Mouse (Mus musculus) lung, postnatal 14 days (tissue): ENCODE data around the gene Mvp.

Source experiments
- DNase-seq: peaks from one replicate; pipeline ENCODE4 v3.0.0; 2021

Mvp gene

GRCm38 (mm10) chr7:127019306-127019960 lies 5.0 kb upstream of the Mvp start:
- no peak for DNase-seq

GRCm38 (mm10) chr7:127018416-127019305 lies 4.2 kb upstream of the Mvp start:
- no peak for DNase-seq

DNA sequence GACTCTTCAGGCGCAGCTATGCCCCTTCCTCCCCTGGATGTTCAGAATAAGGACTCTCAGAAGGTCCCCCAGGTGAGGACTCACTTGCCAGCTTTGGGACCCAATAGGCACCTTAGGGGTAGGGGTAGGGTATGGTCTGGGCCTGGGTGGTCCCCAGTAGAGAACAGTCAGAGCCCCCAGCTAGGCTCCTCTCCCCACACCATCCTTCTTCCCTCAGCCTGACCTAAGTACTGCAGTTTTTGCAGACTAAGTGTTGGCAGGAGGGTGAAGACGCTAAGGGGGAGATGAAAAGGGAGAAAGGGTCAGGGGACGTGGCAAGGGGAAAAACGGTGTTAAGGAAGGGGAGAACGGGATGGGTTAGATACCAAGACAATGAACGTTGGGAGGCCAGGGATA lies 3.5 kb upstream of the Mvp start:
- no peak for DNase-seq

- DNase-seq, result peak; percentile 98
Observed at GRCm38 (mm10) chr7:127016971-127017949, 2.8 kb upstream of the Mvp start, which contains the start of gene Pagr1a. TSS of gene Pagr1a (minus strand) at chr7:127017352.

DNA sequence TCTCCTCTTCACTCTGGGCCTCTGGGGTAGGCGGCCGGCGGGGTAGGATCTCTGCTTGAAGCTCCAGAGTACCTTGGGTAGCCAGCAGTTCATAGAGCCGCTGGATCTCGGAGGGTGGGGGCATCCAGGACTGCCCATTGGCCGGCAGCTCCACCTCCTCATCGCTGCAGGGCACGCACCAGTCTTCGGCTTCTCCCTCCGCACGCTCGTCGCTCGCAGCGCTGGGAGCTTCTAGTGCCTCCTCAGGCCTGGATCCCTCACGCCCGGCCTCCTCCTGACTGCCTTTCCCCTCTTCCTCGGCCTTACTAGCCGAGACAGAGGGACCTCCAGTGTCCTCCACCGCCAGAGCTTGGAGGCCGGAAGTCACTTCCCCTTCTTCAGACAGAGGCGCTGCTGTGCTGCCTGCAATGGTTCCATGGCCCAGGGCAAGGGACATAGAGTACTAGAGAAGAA lies 2.1 kb upstream of the Mvp start:
- DNase-seq, result no peak

GRCm38 (mm10) chr7:127016481-127016485 lies 1.9 kb upstream of the Mvp start, which contains the start of gene Pagr1b:
TSS of gene Pagr1b (minus strand) at chr7:127016484.
- no peak for DNase-seq

- peak; percentile 40 for DNase-seq
Observed at GRCm38 (mm10) chr7:127016081-127016480, 1.7 kb upstream of the Mvp start.

DNA sequence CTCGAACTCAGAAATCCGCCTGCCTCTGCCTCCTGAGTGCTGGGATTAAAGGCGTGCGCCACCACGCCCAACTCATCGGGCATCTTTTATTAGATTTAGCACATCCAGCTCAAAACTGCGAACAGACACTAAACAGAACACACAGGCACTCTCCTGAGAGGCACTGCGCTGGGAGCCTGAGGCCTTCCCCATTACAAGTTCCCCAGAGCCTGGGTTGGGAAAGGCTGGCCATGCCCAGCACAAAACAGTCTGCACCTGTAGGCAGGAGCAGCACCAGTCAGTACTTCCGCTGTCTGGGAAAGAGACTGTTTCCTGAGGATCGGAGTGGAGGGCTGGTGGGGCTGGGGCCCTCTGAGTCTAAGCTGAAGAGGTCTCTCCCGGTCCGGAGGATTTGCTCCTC lies 572 bp upstream of the Mvp start:
- no peak for DNase-seq

- DNase-seq, result no peak
Observed at GRCm38 (mm10) chr7:127013385-127013784, 1.0 kb downstream of the Mvp start.

DNA sequence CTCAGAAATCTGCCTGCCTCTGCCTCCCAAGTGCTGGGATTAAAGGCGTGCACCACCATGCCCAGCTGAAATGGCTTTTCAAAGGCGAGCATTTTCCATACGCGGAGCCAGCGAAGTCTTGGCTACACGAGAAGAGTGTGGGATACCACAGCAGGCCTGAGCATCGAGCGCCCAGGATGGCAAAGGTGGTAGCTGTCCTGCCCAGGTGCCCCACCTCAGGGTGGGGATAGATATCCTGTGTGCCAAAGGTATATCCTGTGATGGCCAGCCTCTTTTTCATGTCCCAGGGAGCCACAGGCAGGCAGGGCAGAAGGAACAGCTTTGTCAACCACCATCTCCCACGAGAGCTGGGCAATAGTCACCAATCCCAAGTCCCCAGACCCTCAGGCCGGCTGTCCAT lies 1.6 kb downstream of the Mvp start:
- DNase-seq, result no peak

DNA sequence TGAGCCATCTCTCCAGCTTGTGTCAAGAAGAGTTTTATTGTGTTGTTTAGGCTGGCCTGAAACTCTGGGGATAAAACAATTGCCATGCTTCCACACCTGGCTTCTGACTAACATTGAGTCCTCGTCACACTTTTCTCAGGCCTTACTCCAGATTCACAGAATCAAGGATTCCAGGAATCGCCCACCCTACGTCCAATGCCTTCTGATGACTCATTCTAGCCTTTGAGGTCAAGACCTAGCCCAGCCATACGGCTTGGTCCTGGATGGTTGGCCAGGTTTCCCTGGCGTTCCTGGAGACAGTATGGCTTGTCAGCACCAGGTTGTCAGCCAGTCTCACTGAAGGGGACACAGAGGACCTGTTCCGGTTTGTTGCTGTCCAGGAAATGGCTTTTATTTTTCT lies 2.0 kb downstream of the Mvp start:
- DNase-seq, result no peak

DNA sequence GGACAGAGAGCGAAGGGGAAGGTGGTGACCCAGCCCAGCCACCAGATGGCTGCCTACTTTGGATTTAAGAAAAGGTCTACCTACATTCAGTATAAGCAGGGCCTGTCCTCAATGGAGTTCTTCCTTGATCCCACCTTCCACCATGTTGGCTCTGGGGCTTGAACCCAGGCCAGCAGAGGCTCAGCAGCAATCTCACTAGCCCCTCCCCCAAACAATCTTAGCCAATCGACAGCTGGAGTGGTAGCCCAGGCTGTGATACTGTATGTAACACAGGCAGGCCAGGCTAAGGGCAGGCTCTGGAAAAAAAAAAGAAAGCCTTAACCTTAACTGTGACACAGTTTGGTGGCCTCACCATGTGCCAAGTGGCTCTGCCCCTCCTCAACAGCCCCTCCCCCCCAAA lies 2.7 kb downstream of the Mvp start:
- no peak for DNase-seq

DNA sequence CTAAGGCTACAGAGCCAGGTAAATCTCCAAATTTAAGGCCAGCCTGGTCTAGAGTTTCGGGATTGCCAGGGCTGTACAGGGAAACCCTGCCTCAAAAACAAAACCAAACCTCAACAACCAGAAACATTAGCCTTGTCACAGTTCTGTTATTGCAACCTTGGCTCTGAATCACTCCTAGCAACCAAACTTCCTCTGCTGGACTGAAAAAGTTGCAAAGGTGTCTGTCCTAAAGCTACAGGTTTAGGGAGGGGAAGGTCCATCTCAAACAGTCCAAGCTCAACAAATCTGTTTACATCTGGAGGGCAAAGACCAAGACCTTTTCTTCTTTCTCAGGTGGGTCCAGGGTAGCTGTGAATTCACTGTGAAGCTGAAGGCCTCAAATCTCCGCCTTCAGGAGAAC lies 3.4 kb downstream of the Mvp start:
- DNase-seq, result no peak

GRCm38 (mm10) chr7:127009307-127010085 lies 4.9 kb downstream of the Mvp start:
- no peak for DNase-seq

DNA sequence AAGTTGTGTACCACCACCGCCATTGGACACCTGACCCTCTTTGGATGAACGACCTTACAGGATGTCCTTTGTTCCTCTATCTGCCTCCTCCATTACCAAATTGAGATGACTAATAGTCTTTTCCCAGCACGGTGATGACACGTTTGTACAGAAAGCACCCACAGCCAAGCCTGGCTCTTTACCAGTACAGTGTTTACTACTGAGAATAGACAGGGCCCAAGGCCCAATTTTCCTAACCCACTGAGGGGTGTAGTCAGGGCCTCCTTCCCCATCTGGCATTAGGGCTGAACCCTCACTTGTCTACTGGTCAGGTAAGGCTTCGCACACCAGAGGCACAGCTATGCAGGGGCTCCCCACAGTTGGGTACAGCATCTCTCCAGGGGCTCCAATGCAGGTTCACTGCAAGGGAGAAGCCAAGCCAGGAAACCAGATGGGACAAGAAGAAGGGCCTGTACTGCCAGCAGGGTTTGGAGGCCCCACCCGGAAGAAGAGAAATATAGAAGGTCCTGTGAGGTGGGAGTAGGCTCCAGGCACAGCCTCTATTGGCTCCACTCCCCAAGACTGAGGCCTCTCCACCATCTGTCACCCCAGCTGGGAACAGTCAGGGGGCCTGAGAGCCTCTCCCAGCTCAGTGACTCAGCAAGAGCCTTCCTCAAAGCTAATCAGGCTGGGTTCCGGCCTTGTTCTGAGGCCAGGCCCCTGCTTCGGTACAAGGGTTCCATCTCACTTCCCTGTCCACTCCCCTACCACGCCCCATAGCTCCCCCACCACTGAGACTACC lies 6.0 kb downstream of the Mvp start:
- peak; percentile 68 for DNase-seq

DNA sequence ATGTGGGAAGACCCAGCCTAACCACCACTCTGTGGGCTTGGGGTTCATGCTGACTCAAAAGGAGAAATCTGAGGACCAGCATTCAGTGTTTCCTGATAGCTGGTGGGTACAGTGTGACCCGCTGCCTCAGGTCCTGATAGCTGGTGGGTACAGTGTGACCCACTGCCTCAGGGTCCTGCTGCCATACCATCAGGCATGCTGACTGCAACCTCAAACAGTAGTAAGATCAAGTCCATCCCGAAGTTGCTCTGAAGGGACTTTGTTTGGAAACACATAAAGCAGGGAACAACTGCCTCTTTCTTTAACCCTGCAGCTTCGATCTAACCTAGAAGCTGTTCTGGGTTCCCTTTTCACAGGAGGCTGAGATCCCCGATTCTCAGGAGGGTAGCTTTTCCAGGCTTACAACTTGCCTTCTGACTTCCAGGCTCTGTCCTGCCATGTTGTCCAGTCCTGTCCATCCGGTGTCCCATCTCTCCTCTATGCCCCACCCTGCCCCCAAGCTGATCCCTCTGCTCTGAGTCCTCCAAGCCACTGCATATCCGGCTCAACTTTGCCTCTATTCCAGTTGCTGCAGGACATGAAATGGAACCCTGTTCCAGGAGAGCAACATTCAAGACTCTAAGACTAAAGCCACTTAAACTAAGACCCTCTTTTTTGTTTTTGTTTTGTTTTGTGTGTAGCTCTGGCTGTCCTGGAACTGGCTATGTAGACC lies 7.0 kb downstream of the Mvp start:
- no peak for DNase-seq

- DNase-seq, result no peak
Observed at GRCm38 (mm10) chr7:127004122-127004875, 10.1 kb downstream of the Mvp start.

DNA sequence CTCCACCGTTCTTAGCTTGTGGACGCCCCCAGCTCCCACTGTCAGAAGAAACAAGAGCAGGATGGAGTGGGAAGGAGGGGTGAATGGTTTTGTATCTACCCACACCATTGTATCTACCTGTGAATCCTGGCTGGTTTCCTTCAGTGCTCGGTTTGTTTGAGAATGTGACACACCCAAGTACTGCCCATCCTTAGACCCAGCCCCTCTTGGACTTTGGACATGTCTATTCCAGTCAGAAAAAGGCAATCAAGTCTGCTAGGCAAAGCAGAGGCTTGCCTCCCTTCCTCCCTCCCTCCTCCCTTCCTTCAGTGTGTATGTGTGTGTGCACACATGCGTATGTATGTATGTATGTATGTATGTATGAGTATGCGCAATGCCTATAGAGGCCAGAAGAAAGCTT lies 10.8 kb downstream of the Mvp start:
- no peak for DNase-seq

GRCm38 (mm10) chr7:126999568-126999967 lies 14.9 kb downstream of the Mvp start:
- no peak for DNase-seq

DNA sequence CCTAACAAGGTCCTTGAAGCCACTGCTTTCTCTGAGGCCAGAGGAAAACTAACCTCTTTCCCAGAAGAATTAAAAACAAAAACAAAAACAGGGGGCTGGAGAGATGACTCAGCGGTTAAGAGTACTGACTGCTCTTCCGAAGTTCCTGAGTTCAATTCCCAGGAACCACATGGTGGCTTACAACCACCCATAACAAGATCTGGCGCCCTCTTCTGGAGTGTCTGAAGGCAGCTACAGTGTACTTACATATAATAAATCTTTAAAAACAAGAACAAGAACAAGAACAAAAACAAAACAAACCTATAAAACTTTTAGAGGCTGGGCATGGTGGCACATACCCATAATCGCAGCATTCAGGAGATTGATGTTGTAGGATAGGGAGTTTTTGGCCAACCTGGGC lies 18.0 kb downstream of the Mvp start:
- no peak for DNase-seq

DNA sequence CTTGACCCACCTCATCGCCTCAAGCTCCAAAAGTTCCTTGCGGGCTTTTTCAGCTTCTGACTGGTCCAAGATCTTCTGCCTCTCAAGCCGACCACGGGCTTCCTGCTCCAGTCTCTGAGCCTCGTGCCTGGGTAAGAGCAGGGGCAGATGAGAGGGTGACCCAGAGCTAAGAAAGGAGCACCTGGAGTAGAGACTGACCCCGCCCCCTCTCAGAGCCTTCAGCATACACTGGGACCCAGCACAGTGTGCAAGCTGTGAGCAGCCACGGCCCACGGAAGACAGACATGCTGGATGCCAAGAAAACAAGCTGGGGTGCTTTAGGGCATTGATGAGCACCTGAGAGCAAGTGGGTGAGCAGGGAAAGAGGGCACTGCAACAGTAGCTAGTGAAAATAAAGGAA lies 25.6 kb downstream of the Mvp start:
- no peak for DNase-seq
